Mouse (Mus musculus) neural tube, embryonic 13.5 days (tissue): ENCODE measurements around the gene Kcna10. TPM values are rescaled to one million over a fixed set of nuclear protein-coding genes. Genes with fewer than 3 reads are reported as not detected.

Experiments used
- ATAC-seq: fragments of 200-750 bp; cut with Nextera tagmentation; 2 replicates; pipeline ENCODE4 v1.8.0; 2017; ENCODE audit warnings: low read depth, mild to moderate bottlenecking, moderate TSS enrichment, moderate library complexity
- H3K27ac ChIP-seq: fragments of 300-500 bp; sonication (generic); replicated peaks from 2 replicates; pipeline ENCODE4 v1.5.1; 2015; ENCODE audit warnings: moderate library complexity, mild to moderate bottlenecking, inconsistent platforms
- H3K27me3 ChIP-seq: fragments of 300-500 bp; sonication (generic); 2 replicates; pipeline ENCODE4 v1.6.1; 2015; ENCODE audit warnings: mild to moderate bottlenecking, inconsistent platforms
- H3K36me3 ChIP-seq: fragments of 300-500 bp; sonication (generic); 2 replicates; pipeline ENCODE4 v1.6.1; 2015; ENCODE audit warnings: mild to moderate bottlenecking, inconsistent platforms
- H3K4me1 ChIP-seq: fragments of 300-500 bp; sonication (generic); replicated peaks from 2 replicates; pipeline ENCODE4 v1.6.1; 2015; ENCODE audit warnings: inconsistent platforms
- H3K4me2 ChIP-seq: fragments of 300-500 bp; sonication (generic); 2 replicates; pipeline ENCODE4 v1.6.1; 2015; ENCODE audit warnings: inconsistent platforms, mild to moderate bottlenecking, moderate library complexity
- H3K4me3 ChIP-seq: fragments of 300-500 bp; sonication (generic); 2 replicates; pipeline ENCODE4 v1.5.1; 2015; ENCODE audit warnings: mild to moderate bottlenecking, inconsistent platforms
- H3K9ac ChIP-seq: fragments of 300-500 bp; sonication (generic); 2 replicates; pipeline ENCODE4 v1.6.1; 2015; ENCODE audit warnings: moderate library complexity, mild to moderate bottlenecking, inconsistent platforms
- H3K9me3 ChIP-seq: fragments of 300-500 bp; sonication (generic); 2 replicates; pipeline ENCODE4 v1.6.1; 2016; ENCODE audit warnings: inconsistent platforms
- WGBS: fragments of 180-500 bp; shearing (Covaris S2); methylation state at CpG from one replicate; pipeline ENCODE4 v1.1.7; 2015; 5-methylcytosine and 5-hydroxymethylcytosine counted together
- polyA plus RNA-seq: library from polyadenylated mRNA; unstranded; fragments of >200 nt; fragmentation: Nextera tagmentation; extraction: Ambion mirVana; gene quantifications from 2 replicates; pipeline ENCODE4 v1.2.1, GENCODE M21; 2015

The Kcna10 gene
- polyA plus RNA-seq, 1 experiment from 2014 or later: not detected

DNA sequence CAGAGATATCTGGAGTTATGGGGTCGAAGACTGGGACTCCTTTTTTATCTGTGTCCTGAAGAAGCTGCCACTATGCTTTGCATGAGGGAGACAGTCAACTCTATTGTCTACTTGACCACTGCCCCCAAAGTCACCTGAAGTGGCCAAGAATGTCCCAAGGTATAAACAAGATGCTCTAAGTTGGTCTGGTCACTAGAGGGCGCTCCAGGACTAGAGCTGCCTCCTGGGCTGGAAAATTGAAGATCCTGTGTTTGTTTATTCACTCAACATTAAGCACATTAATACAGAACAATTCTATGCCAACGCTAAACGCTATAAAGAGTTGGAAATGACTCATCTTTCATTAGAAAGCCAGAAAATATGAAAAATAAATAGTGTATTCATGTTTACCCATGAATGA, 23.1 kb downstream of the Kcna10 start:
- no peaks in the 10 kb centered on the region for H3K9me3 ChIP-seq
- ATAC-seq: no peak
- 12% methylated on average over 4 of the region's 4 CpGs for WGBS

GRCm38 (mm10) chr3:107206490-107207150, 23.8 kb downstream of the Kcna10 start:
- Histone ChIP-seq H3K36me3 (no peaks in the 10 kb centered on the region), H3K9ac (no peak overlapping the region), H3K9me3 (no peaks in the 10 kb centered on the region), H3K27ac (no peak overlapping the region), H3K27me3 (no peaks in the 10 kb centered on the region), H3K4me1 (peaks cover 27% of the 10 kb centered on the region), H3K4me2 (no peak overlapping the region), H3K4me3 (no peak overlapping the region)
- WGBS: 27% methylated on average over 4 of the region's 4 CpGs
- ATAC-seq: peak; percentile 19; the same call in 1 of the 2 replicates

More for the DNA sequence above, 23.1 kb downstream of the Kcna10 start:
- no peaks in the 10 kb centered on the region for H3K36me3 ChIP-seq
- no peak overlapping the region for H3K4me3 ChIP-seq
- H3K4me2 ChIP-seq: no peak overlapping the region
- H3K9ac ChIP-seq: no peak overlapping the region
- H3K27me3 ChIP-seq: no peaks in the 10 kb centered on the region
- peaks cover 27% of the 10 kb centered on the region for H3K4me1 ChIP-seq
- no peak overlapping the region for H3K27ac ChIP-seq

DNA sequence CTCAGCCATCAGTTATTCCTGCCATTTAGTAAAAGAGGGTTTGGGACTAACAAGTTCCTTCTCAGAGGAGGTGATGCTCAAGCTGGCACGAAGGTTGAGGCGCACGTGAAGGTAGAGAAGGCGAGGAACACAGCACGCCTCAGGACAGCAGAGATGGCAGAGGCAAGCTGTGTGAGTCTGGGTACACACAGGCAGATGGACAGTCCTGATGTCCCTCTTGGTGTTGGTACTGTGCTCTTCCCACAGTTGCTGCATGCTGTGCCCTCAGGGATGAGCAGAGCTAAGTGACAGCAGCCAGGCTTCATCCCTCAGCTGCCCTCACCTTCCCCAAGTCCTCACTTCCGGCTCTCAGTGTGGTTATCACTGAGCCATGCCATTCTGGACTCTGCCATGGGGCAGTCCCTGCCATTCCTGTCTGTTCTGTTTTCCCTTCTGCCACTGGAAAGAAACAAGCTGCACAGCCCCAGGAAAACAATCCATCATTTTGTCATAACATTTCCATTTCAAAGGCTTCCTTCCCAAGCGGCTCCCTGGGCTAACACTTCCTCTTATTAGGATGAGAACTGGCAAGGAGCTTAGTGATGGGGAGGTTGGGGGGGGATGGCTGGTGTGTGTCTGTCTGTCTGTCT, 24.9 kb downstream of the Kcna10 start:
- Histone ChIP-seq H3K4me3 (no peak overlapping the region), H3K27me3 (no peaks in the 10 kb centered on the region), H3K4me1 (peaks cover 27% of the 10 kb centered on the region), H3K9me3 (no peaks in the 10 kb centered on the region), H3K36me3 (no peaks in the 10 kb centered on the region), H3K4me2 (no peak overlapping the region), H3K27ac (0 out of 2 replicates have a peak overlapping the region, but pooled peaks have one; percentile 28), H3K9ac (peak overlapping the region; percentile 39)
- WGBS: 54% methylated on average over 7 of the region's 7 CpGs
- peak; percentile 40 for ATAC-seq

DNA sequence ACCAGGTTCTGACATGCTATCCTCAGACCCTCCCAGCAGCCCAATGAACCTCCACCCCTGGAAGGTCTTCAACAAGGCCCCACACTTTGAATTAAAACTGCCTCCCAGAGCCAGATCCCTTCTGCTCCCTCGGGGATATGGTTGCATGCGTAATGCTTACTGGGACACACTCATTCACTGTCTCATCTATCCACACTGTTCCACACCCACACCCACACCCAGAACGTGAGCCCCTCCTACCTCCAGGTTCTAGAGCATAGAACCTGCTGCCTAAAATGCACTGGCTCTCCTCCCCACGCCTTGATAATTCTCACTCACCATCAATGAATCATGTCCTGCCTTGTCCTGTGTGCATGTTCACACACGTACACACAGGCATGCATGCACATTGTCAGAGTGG, 31.8 kb downstream of the Kcna10 start:
- 83% methylated on average over 5 of the region's 5 CpGs for WGBS
- no peak overlapping the region for H3K4me3 ChIP-seq
- no peak overlapping the region for H3K27ac ChIP-seq
- H3K36me3 ChIP-seq: no peaks in the 10 kb centered on the region
- no peak for ATAC-seq
- H3K4me2 ChIP-seq: no peak overlapping the region
- H3K9me3 ChIP-seq: no peaks in the 10 kb centered on the region
- H3K9ac ChIP-seq: no peak overlapping the region
- H3K4me1 ChIP-seq: no peaks in the 10 kb centered on the region
- no peaks in the 10 kb centered on the region for H3K27me3 ChIP-seq

DNA sequence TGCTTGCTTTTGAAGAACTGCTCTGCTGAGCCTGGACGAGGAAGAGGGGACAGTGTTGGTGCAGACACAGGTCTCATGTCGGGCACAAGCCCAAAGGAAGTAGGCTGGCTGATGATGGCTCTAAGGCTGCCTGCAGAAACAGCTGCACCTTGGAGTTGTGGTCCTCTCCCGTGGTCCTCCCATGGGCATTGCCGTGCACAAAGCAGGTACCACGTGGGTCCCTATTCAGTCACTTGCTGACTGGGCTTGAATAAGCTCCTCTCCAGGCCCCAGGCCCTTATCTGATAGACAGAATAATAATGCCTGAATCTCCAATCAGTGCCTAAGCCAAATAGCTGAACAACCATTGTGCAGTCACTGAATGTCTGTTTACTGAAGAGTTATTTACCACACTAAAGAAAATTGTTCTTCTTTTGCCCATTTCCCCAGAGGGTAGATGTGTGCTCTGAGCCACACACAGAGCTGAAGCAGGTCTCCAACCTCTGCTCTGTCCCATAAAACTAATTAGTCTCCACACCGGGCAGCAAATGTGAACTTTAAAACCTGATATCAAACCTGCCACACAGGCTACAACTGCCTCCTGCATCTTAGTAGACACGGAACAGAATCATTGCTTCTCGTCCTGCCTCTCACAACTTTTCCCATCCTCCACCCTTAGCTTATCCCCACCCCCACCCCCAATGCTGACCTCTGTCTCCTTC, 33.7 kb downstream of the Kcna10 start:
- Histone ChIP-seq H3K4me3 (no peak overlapping the region), H3K9me3 (no peaks in the 10 kb centered on the region), H3K4me1 (no peaks in the 10 kb centered on the region), H3K36me3 (no peaks in the 10 kb centered on the region), H3K27me3 (no peaks in the 10 kb centered on the region), H3K27ac (no peak overlapping the region), H3K9ac (no peak overlapping the region), H3K4me2 (no peak overlapping the region)
- WGBS: 68% methylated on average over 8 of the region's 8 CpGs
- ATAC-seq: no peak

DNA sequence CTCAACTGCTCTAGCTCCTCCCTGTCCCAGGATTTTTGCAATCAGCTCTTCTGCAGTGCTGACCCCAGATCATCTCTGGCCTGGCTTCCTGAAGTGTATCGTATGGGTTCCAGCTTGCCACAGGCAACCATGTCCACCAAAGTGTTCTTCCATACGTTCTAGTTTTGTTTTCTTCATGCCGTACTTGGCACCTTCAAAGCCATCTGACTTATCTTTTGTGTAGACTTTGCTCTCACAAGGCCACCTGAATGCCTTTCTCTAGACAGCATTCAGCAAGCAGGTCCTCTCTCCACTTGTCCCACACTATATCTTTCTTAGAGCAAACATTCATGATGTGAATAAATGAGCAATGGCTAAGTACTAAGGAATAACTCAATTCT, 34.2 kb downstream of the Kcna10 start:
- no peaks in the 10 kb centered on the region for H3K9me3 ChIP-seq
- no peaks in the 10 kb centered on the region for H3K36me3 ChIP-seq
- H3K4me1 ChIP-seq: no peaks in the 10 kb centered on the region
- H3K4me3 ChIP-seq: no peak overlapping the region
- no peak overlapping the region for H3K4me2 ChIP-seq
- no peak for ATAC-seq
- no peak overlapping the region for H3K9ac ChIP-seq
- no peaks in the 10 kb centered on the region for H3K27me3 ChIP-seq
- no peak overlapping the region for H3K27ac ChIP-seq
- WGBS: 81% methylated on average over 3 of the region's 3 CpGs

DNA sequence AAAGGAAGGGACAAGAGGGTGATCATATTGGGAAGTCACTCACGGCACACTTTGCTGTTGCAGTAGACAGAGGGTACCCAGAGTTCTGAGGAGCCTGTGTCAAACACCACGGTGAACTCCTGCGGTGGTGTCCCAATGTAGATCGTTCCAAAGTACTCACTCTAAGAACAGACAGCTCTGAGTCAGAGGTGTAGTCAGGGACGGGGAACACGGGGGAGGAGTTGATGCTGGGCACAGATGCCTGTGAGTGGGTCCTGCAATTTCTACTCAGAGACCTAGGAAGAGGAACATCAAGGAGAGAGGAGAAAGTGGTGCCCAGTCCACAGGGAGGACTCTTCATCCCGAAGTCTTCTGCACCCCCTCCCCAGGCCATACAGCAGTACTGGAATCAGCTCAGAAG, 35.7 kb downstream of the Kcna10 start:
- Histone ChIP-seq H3K4me1 (no peaks in the 10 kb centered on the region), H3K36me3 (no peaks in the 10 kb centered on the region), H3K9me3 (no peaks in the 10 kb centered on the region), H3K27ac (no peak overlapping the region), H3K4me2 (no peak overlapping the region), H3K4me3 (no peak overlapping the region), H3K27me3 (no peaks in the 10 kb centered on the region), H3K9ac (no peak overlapping the region)
- ATAC-seq: no peak
- 89% methylated on average over 7 of the region's 7 CpGs for WGBS

GRCm38 (mm10) chr3:107221608-107222007, 38.8 kb downstream of the Kcna10 start, which contains the start of gene Cym:
Gene Cym, minus strand, starts transcription at chr3:107221732.
- H3K9ac ChIP-seq: no peak within 1 kb of the TSS
- H3K27ac ChIP-seq: no peak within 1 kb of the TSS
- H3K9me3 ChIP-seq: peaks cover 4% of the 10 kb centered on the region; the same call in 1 of the 2 replicates
- no peaks in the 10 kb centered on the region for H3K36me3 ChIP-seq
- no peak for ATAC-seq
- no peaks in the 10 kb centered on the region for H3K27me3 ChIP-seq
- 86% methylated on average over 10 of the region's 10 CpGs for WGBS
- no peak within 1 kb of the TSS for H3K4me3 ChIP-seq
- H3K4me2 ChIP-seq: no peak within 1 kb of the TSS
- no peaks in the 10 kb centered on the region for H3K4me1 ChIP-seq

DNA sequence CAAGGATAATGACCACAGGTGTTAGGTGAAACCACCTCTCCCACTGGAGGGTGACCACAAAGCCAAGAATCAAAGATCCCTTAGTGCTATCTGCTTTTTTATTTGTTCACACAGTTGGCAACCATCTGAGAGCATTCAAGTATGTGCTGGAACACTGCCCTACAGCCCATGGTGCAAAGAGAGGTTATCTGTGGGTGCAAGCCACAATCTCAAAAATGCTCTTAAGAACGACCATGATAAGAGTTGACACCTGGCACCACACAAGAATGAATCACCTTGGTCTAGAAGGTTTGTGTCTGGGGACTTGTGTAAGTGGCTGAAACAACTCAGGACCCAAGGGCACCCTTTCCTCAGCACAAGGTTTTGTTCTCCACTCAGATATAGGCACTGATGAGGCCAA, 40.4 kb downstream of the Kcna10 start:
- no peak overlapping the region for H3K9ac ChIP-seq
- no peak overlapping the region for H3K4me3 ChIP-seq
- H3K27ac ChIP-seq: no peak overlapping the region
- H3K9me3 ChIP-seq: peaks cover 4% of the 10 kb centered on the region; the same call in 1 of the 2 replicates
- 78% methylated on average over 1 of the region's 1 CpGs for WGBS
- ATAC-seq: no peak
- H3K27me3 ChIP-seq: no peaks in the 10 kb centered on the region
- H3K4me1 ChIP-seq: no peaks in the 10 kb centered on the region
- no peak overlapping the region for H3K4me2 ChIP-seq
- H3K36me3 ChIP-seq: no peaks in the 10 kb centered on the region

DNA sequence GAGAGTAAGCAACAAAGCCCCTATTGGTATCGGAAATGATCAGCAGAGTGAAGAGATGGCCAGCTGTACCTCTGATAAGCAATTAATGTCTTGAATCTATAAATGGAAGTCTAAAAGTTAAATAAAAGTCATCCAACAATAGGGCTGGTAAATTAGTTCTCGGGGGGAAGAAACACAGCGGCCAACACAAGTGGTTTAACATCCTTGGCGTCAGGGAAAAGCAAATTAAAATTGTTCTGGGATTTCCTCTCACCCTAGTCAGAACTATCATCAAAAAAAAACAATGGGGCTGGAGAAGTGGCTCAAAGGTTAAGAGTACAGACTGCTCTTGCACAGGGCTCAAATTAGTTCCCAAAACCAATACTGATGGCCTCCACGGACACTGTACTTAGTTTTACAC, 43.0 kb downstream of the Kcna10 start:
- 84% methylated on average over 5 of the region's 5 CpGs for WGBS
- Histone ChIP-seq H3K9me3 (peaks cover 4% of the 10 kb centered on the region; the same call in 1 of the 2 replicates), H3K36me3 (no peaks in the 10 kb centered on the region), H3K4me3 (no peak overlapping the region), H3K9ac (no peak overlapping the region), H3K27me3 (no peaks in the 10 kb centered on the region), H3K4me2 (no peak overlapping the region), H3K27ac (no peak overlapping the region), H3K4me1 (no peaks in the 10 kb centered on the region)
- no peak for ATAC-seq

- Histone ChIP-seq H3K27ac (no peak overlapping the region), H3K4me3 (no peak overlapping the region), H3K27me3 (peaks cover 14% of the 10 kb centered on the region), H3K4me1 (no peaks in the 10 kb centered on the region), H3K36me3 (no peaks in the 10 kb centered on the region), H3K9ac (no peak overlapping the region), H3K9me3 (peaks cover 2% of the 10 kb centered on the region; the same call in 1 of the 2 replicates), H3K4me2 (no peak overlapping the region)
- 80% methylated on average over 5 of the region's 5 CpGs for WGBS
- no peak for ATAC-seq
These were observed 46.4 kb downstream of the Kcna10 start for GRCm38 (mm10) chr3:107229221-107229620.

- WGBS: 79% methylated on average over 5 of the region's 5 CpGs
- ATAC-seq: no peak
- no peaks in the 10 kb centered on the region for H3K36me3 ChIP-seq
- H3K4me2 ChIP-seq: no peak overlapping the region
- H3K27me3 ChIP-seq: peaks cover 14% of the 10 kb centered on the region
- no peaks in the 10 kb centered on the region for H3K4me1 ChIP-seq
- H3K9ac ChIP-seq: no peak overlapping the region
- no peak overlapping the region for H3K4me3 ChIP-seq
- no peak overlapping the region for H3K27ac ChIP-seq
- no peaks in the 10 kb centered on the region for H3K9me3 ChIP-seq
These were observed 47.0 kb downstream of the Kcna10 start for GRCm38 (mm10) chr3:107229822-107230221.
